Mouse (Mus musculus): ENCODE measurements around the gene Itgb4. TPM values are rescaled to one million over a fixed set of nuclear protein-coding genes. Genes with fewer than 3 reads are reported as not detected.

Gene Itgb4
- polyA plus RNA-seq, 1 experiment from 2014 or later, result 1.8 TPM

Other genes starting within 250 kb of the Itgb4 start
- 22.0 and 29.0 TPM in 2 replicates for gene Tmem94, start 209.3 kb upstream of the Itgb4 start, polyA plus RNA-seq (2015; fragmentation: Nextera tagmentation; extraction: Ambion mirVana)
- 9.0 and 12.6 TPM in 2 replicates for gene Caskin2, start 161.1 kb upstream of the Itgb4 start, polyA plus RNA-seq (2015; fragmentation: Nextera tagmentation; extraction: Ambion mirVana)
- 18.7 and 23.3 TPM in 2 replicates for gene Tsen54, start 160.0 kb upstream of the Itgb4 start, polyA plus RNA-seq (2015; fragmentation: Nextera tagmentation; extraction: Ambion mirVana)
- 1.3 and 2.1 TPM in 2 replicates for gene Llgl2, start 150.7 kb upstream of the Itgb4 start, polyA plus RNA-seq (2015; fragmentation: Nextera tagmentation; extraction: Ambion mirVana)
- 0.16 and 0.31 TPM in 2 replicates for gene Myo15b, start 116.3 kb upstream of the Itgb4 start, polyA plus RNA-seq (2015; fragmentation: Nextera tagmentation; extraction: Ambion mirVana)
- gene Smim5, start 74.7 kb upstream of the Itgb4 start, polyA plus RNA-seq (2015; fragmentation: Nextera tagmentation; extraction: Ambion mirVana), result 2.5 and 3.9 TPM in 2 replicates
- 0.49 and 0.58 TPM in 2 replicates for gene Smim6, start 62.7 kb upstream of the Itgb4 start, polyA plus RNA-seq (2015; fragmentation: Nextera tagmentation; extraction: Ambion mirVana)
- 38.4 and 45.3 TPM in 2 replicates for gene Sap30bp, start 41.4 kb upstream of the Itgb4 start, polyA plus RNA-seq (2015; fragmentation: Nextera tagmentation; extraction: Ambion mirVana)
- gene Recql5, start 41.2 kb upstream of the Itgb4 start, polyA plus RNA-seq (2015; fragmentation: Nextera tagmentation; extraction: Ambion mirVana), result 20.2 and 21.3 TPM in 2 replicates
- 76.0 and 76.2 TPM in 2 replicates for gene Galk1, start 38.0 kb downstream of the Itgb4 start, polyA plus RNA-seq (2015; fragmentation: Nextera tagmentation; extraction: Ambion mirVana)
- 1,585 and 1,603 TPM in 2 replicates for gene H3f3b, start 53.3 kb downstream of the Itgb4 start, polyA plus RNA-seq (2015; fragmentation: Nextera tagmentation; extraction: Ambion mirVana)
- 30.1 and 37.6 TPM in 2 replicates for gene Unk, start 55.6 kb downstream of the Itgb4 start, polyA plus RNA-seq (2015; fragmentation: Nextera tagmentation; extraction: Ambion mirVana)
- gene Unc13d, start 103.3 kb downstream of the Itgb4 start, polyA plus RNA-seq (2015; fragmentation: Nextera tagmentation; extraction: Ambion mirVana), result 0.69 and 0.80 TPM in 2 replicates
- 183 and 225 TPM in 2 replicates for gene Wbp2, start 112.3 kb downstream of the Itgb4 start, polyA plus RNA-seq (2015; fragmentation: Nextera tagmentation; extraction: Ambion mirVana)
- gene Trim47, start 152.5 kb downstream of the Itgb4 start, polyA plus RNA-seq (2015; fragmentation: Nextera tagmentation; extraction: Ambion mirVana), result 13.5 and 14.5 TPM in 2 replicates
- gene Trim65, start 156.4 kb downstream of the Itgb4 start, polyA plus RNA-seq (2015; fragmentation: Nextera tagmentation; extraction: Ambion mirVana), result 3.0 and 4.2 TPM in 2 replicates
- 84.0 and 86.8 TPM in 2 replicates for gene Mrpl38, start 164.2 kb downstream of the Itgb4 start, polyA plus RNA-seq (2015; fragmentation: Nextera tagmentation; extraction: Ambion mirVana)
- 49.5 and 55.5 TPM in 2 replicates for gene Fbf1, start 193.5 kb downstream of the Itgb4 start, polyA plus RNA-seq (2015; fragmentation: Nextera tagmentation; extraction: Ambion mirVana)
- 92.1 and 106 TPM in 2 replicates for gene Ten1, start 224.1 kb downstream of the Itgb4 start, polyA plus RNA-seq (2015; fragmentation: Nextera tagmentation; extraction: Ambion mirVana)
- gene Acox1, start 224.3 kb downstream of the Itgb4 start, polyA plus RNA-seq (2015; fragmentation: Nextera tagmentation; extraction: Ambion mirVana), result 67.8 and 73.1 TPM in 2 replicates